Mouse (Mus musculus): ENCODE results near the gene Fras1. TPM values are rescaled to one million over a fixed set of nuclear protein-coding genes. Genes with fewer than 3 reads are reported as not detected.

Fras1 gene
- total RNA-seq, 2 experiments from 2014 or later, result 11.6 to 12.4 TPM

- Histone ChIP-seq H3K27ac (peak overlapping the region; percentile 72), H3K4me3 (no peak overlapping the region)
- peak in 1 of 2 experiments; percentile 18 for DNase-seq (ENCODE audit: low spot score in 2 of 2)
- no peak for TF ChIP-seq CTCF (conservative IDR thresholded peaks at IDR 0.05)
Observed at GRCm38 (mm10) chr5:96516329-96516728, 142.6 kb downstream of the Fras1 start.

GRCm38 (mm10) chr5:96521541-96521940 is 147.8 kb downstream of the Fras1 start:
- no peak for DNase-seq (ENCODE audit: low spot score in 2 of 2)
- no peak for TF ChIP-seq CTCF (conservative IDR thresholded peaks at IDR 0.05)
- H3K4me3 ChIP-seq, result no peak overlapping the region
- no peak overlapping the region for H3K27ac ChIP-seq

GRCm38 (mm10) chr5:96522909-96523409 is 149.2 kb downstream of the Fras1 start:
- no peak overlapping the region for H3K27ac ChIP-seq
- H3K4me3 ChIP-seq, result no peak overlapping the region
- TF ChIP-seq CTCF (conservative IDR thresholded peaks at IDR 0.05), result no peak
- DNase-seq (ENCODE audit: low spot score in 2 of 2), result no peak

GRCm38 (mm10) chr5:96528296-96528695 is 154.5 kb downstream of the Fras1 start:
- DNase-seq (ENCODE audit: low spot score in 2 of 2), result peak; percentile 40 to 48
- peak overlapping the region; percentile 54 for H3K27ac ChIP-seq

GRCm38 (mm10) chr5:96530516-96530915 is 156.8 kb downstream of the Fras1 start:
- TF ChIP-seq CTCF (conservative IDR thresholded peaks at IDR 0.05), result no peak
- Histone ChIP-seq H3K4me3 (no peak overlapping the region), H3K27ac (no peak overlapping the region)
- DNase-seq (ENCODE audit: low spot score in 2 of 2), result no peak

More at GRCm38 (mm10) chr5:96528296-96528695, 154.5 kb downstream of the Fras1 start:
- TF ChIP-seq CTCF (conservative IDR thresholded peaks at IDR 0.05), result no peak
- H3K4me3 ChIP-seq, result no peak overlapping the region

GRCm38 (mm10) chr5:96531962-96532361 is 158.2 kb downstream of the Fras1 start:
- no peak overlapping the region for H3K27ac ChIP-seq
- TF ChIP-seq CTCF (conservative IDR thresholded peaks at IDR 0.05), result no peak

GRCm38 (mm10) chr5:96536527-96536926 is 162.8 kb downstream of the Fras1 start:
- no peak overlapping the region for H3K27ac ChIP-seq
- TF ChIP-seq CTCF (conservative IDR thresholded peaks at IDR 0.05), result no peak
- no peak overlapping the region for H3K4me3 ChIP-seq
- no peak for DNase-seq (ENCODE audit: low spot score in 2 of 2)

More at GRCm38 (mm10) chr5:96531962-96532361, 158.2 kb downstream of the Fras1 start:
- DNase-seq (ENCODE audit: low spot score in 2 of 2), result no peak
- H3K4me3 ChIP-seq, result no peak overlapping the region

- TF ChIP-seq CTCF (conservative IDR thresholded peaks at IDR 0.05), result no peak
- no peak for DNase-seq (ENCODE audit: low spot score in 2 of 2)
- Histone ChIP-seq H3K4me3 (no peak overlapping the region), H3K27ac (no peak overlapping the region)
Observed at GRCm38 (mm10) chr5:96536937-96537336, 163.2 kb downstream of the Fras1 start.

GRCm38 (mm10) chr5:96544112-96544511 is 170.4 kb downstream of the Fras1 start:
- no peak for TF ChIP-seq CTCF (conservative IDR thresholded peaks at IDR 0.05)
- Histone ChIP-seq H3K4me3 (no peak overlapping the region), H3K27ac (no peak overlapping the region)
- DNase-seq (ENCODE audit: low spot score in 2 of 2), result no peak

- DNase-seq (ENCODE audit: low spot score in 2 of 2), result no peak
- Histone ChIP-seq H3K27ac (no peak overlapping the region), H3K4me3 (no peak overlapping the region)
- no peak for TF ChIP-seq CTCF (conservative IDR thresholded peaks at IDR 0.05)
Observed at GRCm38 (mm10) chr5:96545994-96546393, 172.2 kb downstream of the Fras1 start.

GRCm38 (mm10) chr5:96554940-96555679 is 181.4 kb downstream of the Fras1 start:
- no peak for TF ChIP-seq CTCF (conservative IDR thresholded peaks at IDR 0.05)
- DNase-seq (ENCODE audit: low spot score in 2 of 2), result no peak
- no peak overlapping the region for H3K4me3 ChIP-seq
- no peak overlapping the region for H3K27ac ChIP-seq

GRCm38 (mm10) chr5:96558049-96558804 is 184.5 kb downstream of the Fras1 start:
- no peak for DNase-seq (ENCODE audit: low spot score in 2 of 2)
- Histone ChIP-seq H3K4me3 (no peak overlapping the region), H3K27ac (no peak overlapping the region)
- TF ChIP-seq CTCF (conservative IDR thresholded peaks at IDR 0.05), result no peak

- TF ChIP-seq CTCF (conservative IDR thresholded peaks at IDR 0.05), result no peak
- Histone ChIP-seq H3K4me3 (no peak overlapping the region), H3K27ac (no peak overlapping the region)
- no peak for DNase-seq (ENCODE audit: low spot score in 2 of 2)
Observed at GRCm38 (mm10) chr5:96574586-96574985, 200.8 kb downstream of the Fras1 start.
